Mouse (Mus musculus) NIH3T3 (cell line): Measurements from ENCODE around the gene Maob.

Source experiments
- DNase-seq: peaks from one replicate; pipeline ENCODE4 v3.0.0-alpha.2; 2012; ENCODE audit warnings: low read depth

Maob gene

DNA sequence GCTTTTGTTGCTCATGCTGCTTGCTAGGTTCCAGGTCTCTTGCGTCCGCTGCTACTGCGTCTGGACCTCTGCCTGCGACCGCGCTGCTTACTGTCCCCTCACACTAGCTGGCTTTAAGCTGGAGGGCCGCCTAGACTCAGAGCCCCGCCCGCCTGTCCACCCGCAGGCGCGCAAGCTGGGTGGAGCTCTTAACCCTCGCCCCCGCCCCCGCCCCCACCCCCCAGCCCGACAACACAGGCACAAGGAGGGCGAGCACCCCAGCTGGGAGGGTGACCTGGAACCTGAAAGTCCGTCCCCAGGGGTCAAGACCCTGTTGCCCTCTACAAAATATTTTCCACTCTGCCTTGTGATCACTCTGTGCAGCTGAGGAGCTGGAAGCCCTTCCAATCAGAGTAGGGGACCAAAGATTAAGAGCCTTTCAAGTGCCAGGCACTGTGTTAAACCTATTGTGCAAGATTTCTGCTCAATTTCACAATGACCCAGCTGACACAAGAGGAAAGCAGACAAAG is at the start of gene Maob:
TSS of gene Maob (minus strand) at position 106 of the 509 bp plus-strand sequence.
- DNase-seq: no peak

GRCm38 (mm10) chrX:16860244-16860643 is 43.1 kb upstream of the Maob start:
- peak; percentile 29 for DNase-seq

DNA sequence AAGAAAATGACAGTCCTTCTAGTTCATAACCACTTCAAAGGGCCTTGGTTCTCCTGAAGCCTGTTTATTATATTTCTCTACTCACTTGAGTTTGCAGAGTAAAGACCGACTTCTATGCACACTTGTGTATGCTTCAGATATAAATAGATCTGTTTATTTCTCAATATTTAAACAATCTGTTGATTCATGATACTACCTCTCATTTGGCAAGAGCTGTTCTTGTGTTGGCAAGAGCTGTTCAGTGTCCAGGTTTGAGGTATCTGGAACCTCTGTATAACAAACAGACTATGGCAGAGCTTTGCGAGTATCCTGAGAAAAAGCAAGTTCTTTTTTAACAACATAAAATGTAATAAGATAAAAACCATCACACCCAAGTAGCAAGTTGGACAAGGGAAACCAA is 28.9 kb upstream of the Maob start:
- no peak for DNase-seq

DNA sequence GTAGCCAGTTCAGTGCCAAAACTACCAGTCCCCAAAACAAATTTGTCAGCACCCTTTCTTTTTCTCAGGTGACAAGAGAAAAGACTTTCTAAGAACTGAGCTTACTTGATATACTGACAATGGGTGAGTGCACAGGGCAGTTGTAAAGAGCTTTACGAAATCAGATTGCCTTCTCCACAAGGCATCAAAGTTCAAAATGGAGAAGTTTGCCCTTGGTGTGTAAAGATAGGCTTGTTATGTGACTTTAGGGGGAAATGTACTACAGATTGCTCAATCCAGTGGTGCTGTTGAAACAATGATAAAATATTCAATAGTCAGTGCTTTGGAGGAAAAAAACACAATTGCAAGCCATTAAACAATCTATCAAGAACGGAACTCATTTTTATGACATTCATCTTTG is 24.3 kb upstream of the Maob start:
- DNase-seq: no peak

GRCm38 (mm10) chrX:16837293-16837692 is 20.1 kb upstream of the Maob start:
- no peak for DNase-seq

DNA sequence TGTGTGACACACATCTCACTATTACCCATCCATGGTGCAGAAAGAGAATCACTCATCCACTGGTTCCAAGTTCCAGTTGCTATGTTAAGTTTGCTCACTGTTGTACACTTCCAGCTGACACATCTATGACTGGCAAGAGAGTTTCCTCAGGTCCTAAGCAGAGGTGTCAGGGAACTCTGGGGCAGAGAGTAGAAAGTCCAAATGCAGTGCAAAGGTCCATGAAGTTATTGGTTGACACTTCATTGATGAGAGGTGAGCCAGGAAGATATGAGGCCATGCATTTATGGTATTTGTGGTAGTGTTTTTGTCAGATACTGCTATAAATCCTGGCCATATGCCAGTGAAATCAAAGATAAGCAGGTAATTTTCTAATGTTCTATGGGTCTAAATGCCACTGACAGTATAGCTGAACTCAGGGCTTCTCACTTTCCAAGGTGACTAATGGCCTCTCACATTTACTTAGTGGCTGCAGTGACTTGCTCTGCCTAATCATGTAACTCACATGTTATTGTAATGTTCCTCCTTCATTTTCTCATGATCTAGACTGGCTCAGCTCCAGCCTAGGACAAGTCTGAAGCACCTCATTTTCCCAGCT is 19.4 kb upstream of the Maob start:
- no peak for DNase-seq

GRCm38 (mm10) chrX:16826028-16826427 is 8.9 kb upstream of the Maob start:
- DNase-seq: no peak

DNA sequence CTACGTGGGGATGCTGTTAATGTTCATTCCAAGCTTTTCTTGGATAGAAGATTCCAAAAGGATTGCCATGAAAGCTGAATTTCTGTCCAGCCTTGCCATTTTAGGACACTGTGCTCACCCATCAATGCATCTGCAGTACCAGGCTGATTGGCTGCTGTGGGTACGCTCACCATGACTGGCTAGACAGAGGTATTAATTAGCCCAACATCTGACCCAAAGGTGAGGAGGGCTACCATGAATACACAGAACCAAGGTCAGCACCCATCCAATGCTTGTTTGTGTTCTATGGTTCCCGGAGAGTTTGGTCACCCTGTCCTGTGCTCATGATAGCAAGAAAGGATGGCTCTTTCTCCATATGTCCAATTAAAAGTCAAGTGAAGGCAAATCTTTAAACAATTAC is 1.2 kb downstream of the Maob start:
- no peak for DNase-seq

DNA sequence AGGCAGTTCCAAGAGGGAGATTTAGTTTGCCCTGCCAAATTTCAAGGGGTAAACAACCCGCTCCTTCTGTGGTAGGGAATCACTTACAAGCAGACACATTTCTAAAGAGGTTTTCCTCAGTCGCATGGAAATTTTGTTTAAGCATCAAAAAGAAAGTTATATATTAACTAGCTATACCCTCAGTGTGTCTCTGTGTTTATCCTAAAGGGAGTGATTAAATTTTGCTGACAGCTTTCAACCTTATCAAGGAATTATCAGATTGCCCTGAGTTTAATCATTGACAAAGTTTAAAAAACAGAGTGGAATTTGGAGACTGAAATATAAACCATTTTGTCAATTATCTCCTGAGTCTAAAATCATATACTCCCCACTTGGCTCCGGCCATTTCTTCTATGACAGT is 5.1 kb downstream of the Maob start:
- DNase-seq: no peak

GRCm38 (mm10) chrX:16767453-16767852 is 49.7 kb downstream of the Maob start:
- DNase-seq: no peak

DNA sequence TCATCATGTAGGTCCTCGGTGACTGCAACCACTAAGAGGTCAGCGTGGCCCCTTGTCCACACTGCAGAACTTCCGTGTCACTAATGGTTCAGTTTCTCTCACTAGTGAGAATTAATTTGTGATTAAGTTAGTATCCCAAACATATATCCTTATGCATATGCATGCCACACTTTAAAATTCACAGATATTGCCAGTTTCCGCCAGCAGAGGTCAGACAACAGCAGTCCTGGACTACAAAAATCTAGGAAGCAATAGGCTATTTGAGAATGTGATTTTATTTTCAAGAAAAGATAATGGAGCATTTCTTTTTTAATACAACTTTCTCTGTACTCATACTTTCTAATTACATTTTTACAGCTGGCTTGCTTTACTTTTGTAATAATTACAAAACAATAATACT is 51.0 kb downstream of the Maob start:
- peak; percentile 48 for DNase-seq

GRCm38 (mm10) chrX:16761430-16761829 is 55.7 kb downstream of the Maob start:
- no peak for DNase-seq

- no peak for DNase-seq
Observed at GRCm38 (mm10) chrX:16754761-16755160, 62.4 kb downstream of the Maob start.

DNA sequence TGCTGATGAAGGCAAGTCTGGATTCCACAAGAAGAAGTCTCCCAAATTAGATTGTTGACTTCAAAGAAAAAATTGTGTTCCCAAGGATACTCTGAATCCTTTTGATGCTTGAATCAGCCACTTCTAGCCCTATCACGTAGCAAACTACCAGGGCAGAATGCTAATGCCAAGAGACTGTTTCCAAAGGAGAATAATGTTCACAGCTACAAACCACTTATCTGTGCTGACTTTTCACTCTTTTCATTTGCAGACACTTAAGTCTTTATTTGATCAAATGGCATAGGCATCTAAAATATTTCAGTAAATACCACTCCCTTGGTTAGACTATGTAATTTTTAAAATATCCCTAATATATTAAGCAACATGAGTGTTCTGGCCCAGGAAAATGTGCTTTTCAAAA is 68.2 kb downstream of the Maob start:
- DNase-seq: no peak

DNA sequence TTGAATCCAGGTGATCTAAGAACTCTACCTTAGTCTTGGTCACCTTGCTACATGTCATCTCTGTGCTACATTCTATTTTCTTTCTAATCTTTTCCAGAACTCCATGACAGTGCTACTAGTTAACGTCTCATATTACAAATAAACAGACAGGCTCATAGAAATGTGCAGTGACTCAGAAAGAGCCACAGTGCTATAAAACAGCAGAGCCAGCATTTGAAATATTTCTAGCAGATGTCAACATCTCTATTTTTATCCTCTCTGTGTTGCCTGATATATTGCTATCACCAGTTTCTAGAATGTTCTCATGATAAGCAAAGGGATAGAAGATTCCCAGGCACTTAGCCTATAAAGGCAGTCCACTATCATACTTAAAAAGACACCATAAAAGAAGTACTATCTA is 103.1 kb downstream of the Maob start:
- DNase-seq: peak; percentile 36

- DNase-seq: no peak
Observed at GRCm38 (mm10) chrX:16706094-16706493, 111.1 kb downstream of the Maob start.
